Mouse (Mus musculus) right cerebral cortex, postnatal 25 days (tissue): ENCODE data around the gene Asic2.
A peak's percentile ranks its signal among the peaks of the same experiment; 100 is the strongest.

Experiments used
- DNase-seq: peaks from one replicate; pipeline ENCODE4 v3.0.0; 2022

Asic2 gene

GRCm38 (mm10) chr11:81152460-81153160, 815.6 kb downstream of the Asic2 start:
- peak; percentile 82 for DNase-seq

- DNase-seq, result peak; percentile 73
Observed at GRCm38 (mm10) chr11:81152021-81152385, 816.3 kb downstream of the Asic2 start.

GRCm38 (mm10) chr11:81151286-81152020, 816.8 kb downstream of the Asic2 start:
- DNase-seq, result no peak

- DNase-seq, result no peak
Observed at GRCm38 (mm10) chr11:81150621-81151020, 817.6 kb downstream of the Asic2 start.

- no peak for DNase-seq
Observed at GRCm38 (mm10) chr11:81148423-81148822, 819.8 kb downstream of the Asic2 start.

- DNase-seq, result no peak
Observed at GRCm38 (mm10) chr11:81146574-81147157, 821.6 kb downstream of the Asic2 start.

- DNase-seq, result peak; percentile 48
Observed at GRCm38 (mm10) chr11:81135141-81135540, 833.1 kb downstream of the Asic2 start.

GRCm38 (mm10) chr11:81133950-81134349, 834.3 kb downstream of the Asic2 start:
- no peak for DNase-seq

GRCm38 (mm10) chr11:81132669-81133068, 835.6 kb downstream of the Asic2 start:
- DNase-seq, result peak; percentile 25

- DNase-seq, result no peak
Observed at GRCm38 (mm10) chr11:81124363-81124762, 843.9 kb downstream of the Asic2 start.

GRCm38 (mm10) chr11:81120024-81120576, 848.2 kb downstream of the Asic2 start:
- no peak for DNase-seq

GRCm38 (mm10) chr11:81118055-81118454, 850.2 kb downstream of the Asic2 start:
- no peak for DNase-seq

- DNase-seq, result no peak
Observed at GRCm38 (mm10) chr11:81115666-81116065, 852.6 kb downstream of the Asic2 start.

- DNase-seq, result no peak
Observed at GRCm38 (mm10) chr11:81111626-81112025, 856.6 kb downstream of the Asic2 start.

- DNase-seq, result no peak
Observed at GRCm38 (mm10) chr11:81110049-81110448, 858.2 kb downstream of the Asic2 start.

GRCm38 (mm10) chr11:81106949-81107348, 861.3 kb downstream of the Asic2 start:
- DNase-seq, result no peak

GRCm38 (mm10) chr11:81100829-81101228, 867.4 kb downstream of the Asic2 start:
- DNase-seq, result no peak

- peak; percentile 77 for DNase-seq
Observed at GRCm38 (mm10) chr11:81096011-81096410, 872.2 kb downstream of the Asic2 start.

- DNase-seq, result peak; percentile 41
Observed at GRCm38 (mm10) chr11:81094581-81094980, 873.7 kb downstream of the Asic2 start.

GRCm38 (mm10) chr11:81092161-81092560, 876.1 kb downstream of the Asic2 start:
- DNase-seq, result no peak

- DNase-seq, result no peak
Observed at GRCm38 (mm10) chr11:81083822-81084221, 884.4 kb downstream of the Asic2 start.

GRCm38 (mm10) chr11:81080076-81080805, 888.0 kb downstream of the Asic2 start:
- no peak for DNase-seq

GRCm38 (mm10) chr11:81079237-81079636, 889.0 kb downstream of the Asic2 start:
- DNase-seq, result no peak
